Mouse (Mus musculus) stomach, postnatal 0 days (tissue): Measurements from ENCODE around the gene Rxfp4.

Source experiments
- CTCF ChIP-seq: IDR thresholded peaks from 2 replicates; pipeline ENCODE4 v1.5.1; 2016; ENCODE audit warnings: antibody characterized with exemption, low read depth, mild to moderate bottlenecking, moderate library complexity
- EP300 ChIP-seq: optimal IDR thresholded peaks from 2 replicates; pipeline ENCODE3; 2016; ENCODE audit warnings: antibody characterized with exemption

DNA sequence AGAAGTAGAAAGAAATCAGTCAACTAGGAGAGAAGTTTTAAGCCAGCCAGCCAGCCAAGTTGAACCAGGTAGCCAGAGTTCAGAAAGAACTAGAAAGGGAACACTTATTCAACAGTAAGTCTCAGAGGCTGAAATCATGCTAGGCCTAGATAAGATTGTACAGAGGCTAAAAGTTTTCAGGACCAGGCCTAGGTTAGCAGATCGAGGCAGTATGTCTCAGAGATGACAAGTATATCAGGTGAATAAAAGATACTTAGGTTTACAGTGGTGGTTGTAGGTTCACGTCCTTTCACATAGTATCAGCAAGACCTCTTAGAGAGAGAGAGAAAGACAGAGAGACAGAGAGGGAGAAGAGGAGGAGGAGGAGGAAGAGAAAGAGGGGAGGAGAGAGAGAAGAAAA is 30.9 kb upstream of the Rxfp4 start:
- TF ChIP-seq CTCF, result no peak
- no peak for TF ChIP-seq EP300
